Mouse (Mus musculus): Measurements from ENCODE around the gene Fhit. TPM values are rescaled to one million over a fixed set of nuclear protein-coding genes. Genes with fewer than 3 reads are reported as not detected.

Gene Fhit
- polyA plus RNA-seq, 1 experiment from 2014 or later: 8.6 TPM

DNA sequence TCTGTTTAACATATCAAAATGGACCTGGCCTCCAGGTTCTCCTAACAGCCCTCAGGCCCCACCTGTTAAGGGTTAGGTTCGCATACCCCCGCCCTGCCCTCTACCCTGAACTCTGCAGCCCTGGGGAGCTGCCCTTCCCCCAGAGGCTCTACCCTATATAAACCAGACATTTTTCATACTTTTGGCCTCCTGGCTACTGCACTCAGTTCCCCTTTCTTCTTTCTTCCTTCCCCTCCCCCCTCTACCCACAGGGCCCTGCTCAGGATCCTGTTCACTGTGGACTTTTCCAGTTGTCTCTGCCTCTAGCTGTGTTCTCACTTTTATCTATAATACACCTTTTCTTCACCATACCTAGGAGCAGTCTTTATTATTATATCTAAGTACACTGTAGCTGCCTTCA is 627.0 kb downstream of the Fhit start:
- no peak for ATAC-seq (replicated peaks)
- Histone ChIP-seq H3K36me3 (replicated peaks) (no peaks in the 10 kb centered on the region), H3K9ac (no peak overlapping the region), H3K27ac (no peak overlapping the region), H3K27me3 (replicated peaks) (no peaks in the 10 kb centered on the region), H3K4me1 (no peaks in the 10 kb centered on the region), H3K4me3 (no peak overlapping the region), H3K4me2 (no peak overlapping the region), H3K9me3 (no peaks in the 10 kb centered on the region)
- WGBS: 82% methylated on average over 2 of the region's 2 CpGs

DNA sequence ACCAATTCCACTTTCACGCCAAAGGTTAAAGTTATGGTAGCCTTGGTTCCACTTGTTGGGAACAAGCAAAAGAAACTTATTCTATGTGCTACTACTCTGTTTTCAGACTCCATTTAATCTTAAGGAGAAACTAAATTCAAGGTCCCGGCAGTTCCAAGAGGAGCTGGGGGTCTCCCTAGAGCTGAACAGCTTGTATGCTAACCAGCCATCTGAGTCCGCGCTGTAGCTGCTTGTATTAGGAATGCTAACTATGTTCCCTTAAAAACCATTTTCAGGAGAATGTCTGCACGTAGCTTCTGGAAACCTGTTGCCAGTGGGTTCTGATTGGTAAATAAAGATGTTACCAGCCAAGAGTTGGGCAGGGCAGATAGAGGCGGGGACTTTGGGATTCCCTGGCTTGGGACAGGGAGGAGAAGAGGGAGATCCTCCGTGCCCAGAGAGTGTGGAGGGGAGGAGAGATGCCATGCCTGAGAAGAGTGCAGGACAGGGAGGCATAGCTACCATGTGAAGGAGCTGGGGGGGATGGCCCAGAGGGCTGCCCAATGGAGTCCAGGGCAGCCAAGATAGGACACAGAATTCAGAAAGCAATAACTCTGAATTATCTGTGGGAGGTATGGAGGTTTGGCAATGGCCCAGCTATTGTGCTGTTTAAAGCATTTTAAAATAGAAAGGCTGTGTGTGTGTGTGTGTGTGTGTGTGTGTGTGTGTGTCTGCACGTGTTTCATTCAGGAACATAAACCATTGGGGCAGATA is 629.9 kb downstream of the Fhit start:
- no peak overlapping the region for H3K27ac ChIP-seq
- no peak overlapping the region for H3K4me2 ChIP-seq
- no peaks in the 10 kb centered on the region for H3K9me3 ChIP-seq
- no peak overlapping the region for H3K9ac ChIP-seq
- 73% methylated on average over 8 of the region's 8 CpGs for WGBS
- H3K27me3 ChIP-seq (replicated peaks): no peaks in the 10 kb centered on the region
- H3K4me1 ChIP-seq: no peaks in the 10 kb centered on the region
- no peaks in the 10 kb centered on the region for H3K36me3 ChIP-seq (replicated peaks)
- no peak overlapping the region for H3K4me3 ChIP-seq
- no peak for ATAC-seq (replicated peaks)

DNA sequence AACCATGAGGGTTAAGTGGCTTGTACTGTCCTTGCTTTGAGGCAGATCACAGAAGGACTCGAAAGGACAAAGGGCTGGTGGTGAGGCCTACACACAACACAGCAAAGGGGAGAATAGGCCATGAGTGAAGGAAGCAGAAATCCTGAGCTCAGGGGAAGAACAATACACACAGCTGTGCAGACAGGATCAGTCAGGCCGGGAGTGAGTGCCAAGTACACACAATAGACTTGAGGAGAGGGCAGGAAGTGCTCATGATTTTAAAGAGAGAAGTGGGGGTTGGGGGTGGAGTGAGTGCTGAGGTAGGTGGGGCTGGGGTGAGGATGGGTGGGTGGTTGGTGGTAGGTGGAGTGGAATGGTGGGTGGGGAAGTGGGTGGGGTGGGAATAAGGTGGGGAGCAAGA is 635.0 kb downstream of the Fhit start:
- no peaks in the 10 kb centered on the region for H3K27me3 ChIP-seq (replicated peaks)
- no peak overlapping the region for H3K4me2 ChIP-seq
- ATAC-seq (replicated peaks): peak; percentile 27; the same call in 1 of the 2 replicates
- no peak overlapping the region for H3K4me3 ChIP-seq
- H3K27ac ChIP-seq: no peak overlapping the region
- H3K9me3 ChIP-seq: no peaks in the 10 kb centered on the region
- WGBS: 12% methylated on average over 2 of the region's 2 CpGs
- no peaks in the 10 kb centered on the region for H3K36me3 ChIP-seq (replicated peaks)
- H3K9ac ChIP-seq: no peak overlapping the region
- no peaks in the 10 kb centered on the region for H3K4me1 ChIP-seq

DNA sequence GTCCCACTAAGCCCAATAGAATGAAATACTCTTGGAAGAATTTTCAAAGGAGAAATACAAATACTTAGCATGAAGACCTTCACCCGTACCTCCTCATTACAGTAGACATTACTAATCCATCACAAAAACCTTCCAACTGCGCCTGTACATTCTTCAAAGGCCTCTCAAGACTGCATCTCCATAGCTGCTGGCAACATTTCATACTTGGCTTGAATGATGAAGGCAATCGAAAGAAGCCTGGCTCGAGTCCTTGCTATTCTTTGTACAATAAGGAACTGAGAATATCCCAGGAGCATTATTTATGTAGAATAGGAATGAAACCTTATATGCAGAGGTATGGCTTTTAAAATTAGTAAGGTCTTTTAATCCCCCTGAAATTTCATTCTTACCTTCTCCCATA is 636.0 kb downstream of the Fhit start:
- Histone ChIP-seq H3K36me3 (replicated peaks) (no peaks in the 10 kb centered on the region), H3K4me2 (no peak overlapping the region), H3K9me3 (no peaks in the 10 kb centered on the region), H3K27me3 (replicated peaks) (no peaks in the 10 kb centered on the region), H3K4me1 (no peaks in the 10 kb centered on the region), H3K9ac (no peak overlapping the region), H3K4me3 (no peak overlapping the region), H3K27ac (no peak overlapping the region)
- no peak for ATAC-seq (replicated peaks)
- WGBS: 84% methylated on average over 4 of the region's 4 CpGs

DNA sequence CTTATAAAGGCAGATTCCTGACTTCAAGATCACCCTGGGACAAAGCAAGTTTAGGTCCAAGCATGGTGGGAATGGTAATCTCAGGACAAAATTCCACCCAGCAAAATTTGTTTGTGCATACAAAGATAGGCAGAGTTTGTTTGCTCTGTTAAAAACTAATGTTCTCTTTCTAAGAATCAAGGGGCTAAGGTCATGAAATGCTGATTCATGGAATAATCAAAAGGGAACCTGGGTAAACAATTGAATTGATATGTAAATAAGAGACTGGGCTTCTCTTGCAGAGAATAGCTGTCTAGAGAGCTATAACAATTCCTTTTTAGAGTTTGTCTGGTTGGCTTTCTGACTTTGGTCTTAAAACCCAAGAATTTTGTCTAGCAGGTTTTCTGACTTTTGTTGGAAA is 647.8 kb downstream of the Fhit start:
- Histone ChIP-seq H3K4me2 (no peak overlapping the region), H3K4me1 (no peaks in the 10 kb centered on the region), H3K9ac (no peak overlapping the region), H3K9me3 (no peaks in the 10 kb centered on the region), H3K27me3 (replicated peaks) (no peaks in the 10 kb centered on the region), H3K27ac (no peak overlapping the region), H3K4me3 (no peak overlapping the region), H3K36me3 (replicated peaks) (no peaks in the 10 kb centered on the region)
- ATAC-seq (replicated peaks): no peak

DNA sequence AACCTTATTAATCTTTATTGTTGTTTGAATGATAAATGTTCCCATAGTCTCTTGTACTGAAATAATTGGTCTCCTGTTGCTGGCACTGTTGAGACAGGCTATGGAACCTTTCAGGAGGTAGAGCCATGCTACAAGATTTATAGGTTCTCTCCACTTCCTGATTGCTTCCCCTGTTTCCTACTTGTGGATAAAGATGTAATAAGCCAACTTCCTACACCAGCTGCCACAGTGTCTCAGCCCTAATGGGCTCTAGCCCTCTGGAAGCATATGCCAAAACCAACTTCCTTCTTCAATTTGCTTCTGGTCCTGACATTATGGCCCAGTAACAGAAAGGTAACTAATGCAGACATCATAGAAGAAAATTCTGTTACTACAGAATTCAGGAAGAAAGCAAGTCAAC is 652.6 kb downstream of the Fhit start:
- Histone ChIP-seq H3K27me3 (replicated peaks) (no peaks in the 10 kb centered on the region), H3K4me2 (no peak overlapping the region), H3K9ac (no peak overlapping the region), H3K27ac (no peak overlapping the region), H3K36me3 (replicated peaks) (no peaks in the 10 kb centered on the region), H3K4me1 (no peaks in the 10 kb centered on the region), H3K9me3 (no peaks in the 10 kb centered on the region), H3K4me3 (no peak overlapping the region)
- no peak for ATAC-seq (replicated peaks)

DNA sequence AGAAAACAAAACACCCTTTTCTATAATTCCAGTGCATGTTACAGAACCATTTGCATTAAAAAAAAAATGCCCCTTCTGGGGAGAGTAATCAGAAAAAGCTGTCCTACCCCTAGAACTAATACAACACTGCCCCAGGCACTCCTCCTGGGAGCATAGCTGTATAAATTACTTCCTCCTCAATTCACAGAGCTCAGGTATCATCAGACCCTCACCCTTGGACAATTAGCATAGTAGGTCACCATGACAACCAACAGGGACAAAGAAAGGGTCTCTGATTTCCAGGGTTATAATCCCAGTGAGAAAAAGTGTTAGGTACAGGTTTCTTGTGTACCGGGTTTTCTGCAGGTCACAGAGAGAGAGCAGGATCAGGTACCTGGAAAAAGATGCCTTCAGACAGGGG is 654.3 kb downstream of the Fhit start:
- H3K4me3 ChIP-seq: no peak overlapping the region
- H3K4me2 ChIP-seq: no peak overlapping the region
- H3K4me1 ChIP-seq: no peaks in the 10 kb centered on the region
- no peaks in the 10 kb centered on the region for H3K9me3 ChIP-seq
- no peaks in the 10 kb centered on the region for H3K27me3 ChIP-seq (replicated peaks)
- H3K36me3 ChIP-seq (replicated peaks): no peaks in the 10 kb centered on the region
- no peak overlapping the region for H3K9ac ChIP-seq
- no peak overlapping the region for H3K27ac ChIP-seq
- 38% methylated on average over 1 of the region's 1 CpGs for WGBS
- no peak for ATAC-seq (replicated peaks)

DNA sequence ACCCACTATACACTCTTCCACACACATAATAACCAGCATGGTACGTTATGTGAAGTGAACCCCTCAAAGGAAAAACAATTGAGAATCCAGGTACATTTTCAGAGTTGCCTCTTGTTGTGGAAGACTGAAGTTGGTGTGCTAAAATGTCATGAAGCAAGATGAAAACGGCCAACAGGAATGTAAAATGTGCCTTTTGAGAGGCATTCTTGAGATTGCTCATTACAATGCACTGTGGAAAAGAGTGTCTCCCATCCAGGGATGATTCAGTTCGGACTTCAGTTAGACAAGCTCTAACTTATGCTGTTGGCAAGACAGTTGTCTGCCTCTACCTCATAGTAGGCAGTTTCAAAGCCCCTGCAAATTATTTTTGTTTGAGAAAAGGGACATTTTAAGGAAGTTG is 676.0 kb downstream of the Fhit start:
- no peaks in the 10 kb centered on the region for H3K36me3 ChIP-seq (replicated peaks)
- 84% methylated on average over 3 of the region's 3 CpGs for WGBS
- ATAC-seq (replicated peaks): no peak
- H3K4me2 ChIP-seq: no peak overlapping the region
- H3K27ac ChIP-seq: no peak overlapping the region
- no peak overlapping the region for H3K4me3 ChIP-seq
- no peaks in the 10 kb centered on the region for H3K27me3 ChIP-seq (replicated peaks)
- no peaks in the 10 kb centered on the region for H3K9me3 ChIP-seq
- H3K9ac ChIP-seq: no peak overlapping the region
- no peaks in the 10 kb centered on the region for H3K4me1 ChIP-seq

DNA sequence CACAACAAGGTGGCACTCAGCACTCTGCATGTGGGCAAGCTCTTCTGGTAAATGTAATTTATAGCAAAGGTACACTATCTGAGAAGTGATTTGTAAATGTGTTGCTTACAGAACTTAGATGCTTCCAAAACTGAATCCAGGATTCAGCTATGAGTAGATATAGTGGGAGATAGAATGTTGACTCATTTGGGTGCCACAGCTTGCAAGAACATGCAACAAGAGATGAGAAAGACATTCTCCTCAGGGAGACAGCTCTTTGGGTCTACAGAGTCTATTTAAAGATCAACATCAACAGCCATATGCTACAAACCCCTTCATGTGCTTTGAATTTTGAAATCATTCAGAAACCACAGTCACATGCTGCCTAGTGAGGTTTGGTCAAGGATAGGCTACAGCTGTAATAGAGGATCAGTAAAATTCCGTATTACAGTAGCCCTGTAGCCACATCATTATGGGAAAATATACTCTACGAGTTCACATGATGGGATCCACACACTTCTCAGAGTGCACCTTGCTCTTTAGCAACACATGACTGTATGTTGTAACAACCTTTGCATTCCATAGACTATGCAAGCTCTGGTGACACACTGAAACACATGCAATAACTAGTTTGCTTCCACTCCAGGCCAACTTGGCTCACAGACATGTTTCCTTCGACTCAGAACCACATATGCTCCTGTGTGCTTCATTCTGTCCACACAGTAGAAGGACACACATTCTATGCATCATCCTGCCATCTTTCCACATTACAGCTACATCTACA is 678.8 kb downstream of the Fhit start:
- no peaks in the 10 kb centered on the region for H3K9me3 ChIP-seq
- no peak overlapping the region for H3K4me3 ChIP-seq
- no peak overlapping the region for H3K4me2 ChIP-seq
- no peaks in the 10 kb centered on the region for H3K27me3 ChIP-seq (replicated peaks)
- no peak overlapping the region for H3K27ac ChIP-seq
- no peak for ATAC-seq (replicated peaks)
- no peaks in the 10 kb centered on the region for H3K4me1 ChIP-seq
- no peak overlapping the region for H3K9ac ChIP-seq
- H3K36me3 ChIP-seq (replicated peaks): no peaks in the 10 kb centered on the region
- 91% methylated on average over 3 of the region's 3 CpGs for WGBS

DNA sequence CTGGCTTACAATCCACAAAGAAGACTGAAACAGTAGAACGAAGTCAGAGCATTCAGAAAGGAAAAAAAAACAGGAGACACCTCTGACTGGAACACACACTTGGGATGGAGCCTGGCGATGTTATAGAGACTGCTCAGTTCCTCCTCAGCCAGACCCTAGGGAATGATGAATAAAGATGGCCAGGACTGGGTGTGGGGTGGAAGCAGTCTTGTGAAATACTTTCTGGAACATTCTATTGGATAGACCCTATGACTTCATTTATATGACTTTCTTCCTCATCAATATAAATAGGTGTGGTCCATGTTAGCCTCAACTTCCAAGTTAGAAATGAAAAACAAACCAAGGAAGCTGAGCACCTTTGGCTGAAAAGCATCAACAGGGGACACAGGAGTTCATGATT is 680.5 kb downstream of the Fhit start:
- Histone ChIP-seq H3K27me3 (replicated peaks) (no peaks in the 10 kb centered on the region), H3K9me3 (no peaks in the 10 kb centered on the region), H3K9ac (no peak overlapping the region), H3K27ac (no peak overlapping the region), H3K4me1 (no peaks in the 10 kb centered on the region), H3K36me3 (replicated peaks) (no peaks in the 10 kb centered on the region), H3K4me3 (no peak overlapping the region), H3K4me2 (no peak overlapping the region)
- ATAC-seq (replicated peaks): no peak
- 80% methylated on average over 2 of the region's 2 CpGs for WGBS

DNA sequence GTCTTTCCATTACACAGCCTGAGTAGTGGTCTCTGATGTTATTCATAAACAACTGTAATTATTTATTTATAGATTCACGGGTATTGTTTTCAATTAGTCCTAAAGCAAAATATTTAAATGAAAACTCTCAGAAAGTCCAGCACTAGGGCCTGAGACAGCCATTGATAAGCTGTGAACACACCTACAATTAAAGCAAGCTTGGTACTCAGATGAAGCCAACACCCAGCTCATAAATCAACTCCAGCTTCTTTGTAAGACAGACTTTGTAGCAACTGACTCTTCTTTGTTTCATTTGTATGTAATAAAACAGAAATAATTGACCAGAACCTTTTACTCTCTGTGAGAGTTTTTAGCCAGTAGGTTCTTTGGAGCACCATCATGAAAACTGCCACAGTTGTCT is 681.2 kb downstream of the Fhit start:
- no peaks in the 10 kb centered on the region for H3K36me3 ChIP-seq (replicated peaks)
- H3K4me1 ChIP-seq: no peaks in the 10 kb centered on the region
- no peak for ATAC-seq (replicated peaks)
- no peaks in the 10 kb centered on the region for H3K9me3 ChIP-seq
- H3K27ac ChIP-seq: no peak overlapping the region
- no peak overlapping the region for H3K4me2 ChIP-seq
- H3K9ac ChIP-seq: no peak overlapping the region
- H3K27me3 ChIP-seq (replicated peaks): no peaks in the 10 kb centered on the region
- 78% methylated on average over 1 of the region's 1 CpGs for WGBS
- H3K4me3 ChIP-seq: no peak overlapping the region

DNA sequence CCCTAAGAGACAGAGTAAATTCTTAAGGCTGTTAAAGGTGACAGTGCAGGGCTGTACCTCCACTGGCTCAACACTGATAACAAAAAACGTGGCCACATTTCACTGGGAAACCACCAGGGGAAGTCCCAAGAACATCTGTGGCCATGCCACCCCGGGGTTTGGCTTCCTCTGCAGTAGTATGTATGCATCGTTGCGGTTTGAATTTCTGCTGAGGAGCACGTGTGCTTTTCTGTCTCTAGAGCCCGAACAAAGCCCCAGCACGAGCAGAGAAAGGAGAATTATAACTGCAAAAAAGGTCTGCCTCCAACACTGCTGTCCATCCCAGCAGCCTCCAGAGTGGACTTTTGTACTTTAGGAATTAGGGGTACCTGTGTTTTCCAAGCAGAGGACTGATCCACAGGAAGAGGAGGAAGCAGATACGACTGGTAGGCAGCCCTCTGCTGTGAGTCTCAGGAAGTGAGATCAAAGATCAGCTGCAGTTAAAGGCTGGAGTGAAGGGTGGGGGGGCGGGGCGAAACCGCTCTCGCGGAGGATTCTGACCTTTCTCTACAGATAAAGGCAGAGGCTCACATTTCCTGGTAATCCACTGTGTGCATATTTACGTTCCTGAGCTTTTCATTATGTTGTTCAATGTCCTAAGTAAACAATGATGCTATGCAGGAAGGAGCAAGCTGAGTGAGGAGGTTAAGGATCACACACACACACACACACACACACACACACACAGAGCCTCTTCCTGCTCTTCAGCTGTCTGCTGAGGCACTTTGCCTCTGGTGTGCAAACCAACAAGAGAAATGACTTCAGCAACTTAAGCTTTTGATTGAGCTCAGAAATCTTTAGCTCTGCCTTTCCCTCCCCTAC is 708.6 kb downstream of the Fhit start:
- peaks cover 13% of the 10 kb centered on the region for H3K4me1 ChIP-seq
- H3K9me3 ChIP-seq: no peaks in the 10 kb centered on the region
- peak overlapping the region; percentile 11 for H3K4me3 ChIP-seq
- no peaks in the 10 kb centered on the region for H3K36me3 ChIP-seq (replicated peaks)
- H3K27me3 ChIP-seq (replicated peaks): no peaks in the 10 kb centered on the region
- H3K27ac ChIP-seq: no peak overlapping the region; the same call in 1 of the 2 replicates
- WGBS: 9% methylated on average over 14 of the region's 14 CpGs
- peak overlapping the region; percentile 37 for H3K4me2 ChIP-seq
- ATAC-seq (replicated peaks): peak; percentile 88
- H3K9ac ChIP-seq: peak overlapping the region; percentile 1; the same call in 1 of the 2 replicates

Measured in midbrain, embryonic 15.5 days (tissue).